Mouse (Mus musculus) liver, embryonic 15.5 days (tissue): Measurements from ENCODE around the gene Cd180. TPM values are rescaled to one million over a fixed set of nuclear protein-coding genes. Genes with fewer than 3 reads are reported as not detected.

Experiments used
- ATAC-seq: fragments of 200-750 bp; cut with Nextera tagmentation; 2 replicates; pipeline ENCODE4 v1.8.0; 2017; ENCODE audit warnings: moderate number of reproducible peaks, mild to moderate bottlenecking, moderate library complexity; ENCODE audit not compliant: insufficient read depth
- H3K27ac ChIP-seq: fragments of 300-500 bp; sonication (generic); replicated peaks from 2 replicates; pipeline ENCODE4 v1.5.1; 2015; ENCODE audit warnings: mild to moderate bottlenecking, inconsistent platforms
- H3K27me3 ChIP-seq: fragments of 300-500 bp; sonication (generic); 2 replicates; pipeline ENCODE4 v1.6.1; 2015; ENCODE audit warnings: mild to moderate bottlenecking, inconsistent platforms
- H3K36me3 ChIP-seq: fragments of 300-500 bp; sonication (generic); replicated peaks from 2 replicates; pipeline ENCODE4 v1.6.1; 2015; ENCODE audit warnings: moderate library complexity, mild to moderate bottlenecking, inconsistent platforms
- H3K4me1 ChIP-seq: fragments of 300-500 bp; sonication (generic); replicated peaks from 2 replicates; pipeline ENCODE4 v1.6.1; 2015; ENCODE audit warnings: inconsistent platforms
- H3K4me2 ChIP-seq: fragments of 300-500 bp; sonication (generic); 2 replicates; pipeline ENCODE4 v1.6.1; 2015; ENCODE audit warnings: moderate library complexity, mild to moderate bottlenecking, inconsistent platforms
- H3K4me3 ChIP-seq: fragments of 300-500 bp; sonication (generic); replicated peaks from 2 replicates; pipeline ENCODE4 v1.5.1; 2015; ENCODE audit warnings: mild to moderate bottlenecking, inconsistent platforms
- H3K9ac ChIP-seq: fragments of 300-500 bp; sonication (generic); 2 replicates; pipeline ENCODE4 v1.6.1; 2015; ENCODE audit warnings: moderate library complexity, mild to moderate bottlenecking, inconsistent platforms
- H3K9me3 ChIP-seq: fragments of 300-500 bp; sonication (generic); replicated peaks from 2 replicates; pipeline ENCODE4 v1.6.1; 2016; ENCODE audit warnings: inconsistent platforms
- WGBS: fragments of 180-500 bp; shearing (Covaris S2); methylation state at CpG from one replicate; pipeline ENCODE4 v1.1.7; 2015; ENCODE audit warnings: mixed read lengths; ENCODE audit not compliant: insufficient replicate concordance; 5-methylcytosine and 5-hydroxymethylcytosine counted together
- polyA plus RNA-seq: library from polyadenylated mRNA; unstranded; fragments of >200 nt; fragmentation: Nextera tagmentation; extraction: Ambion mirVana; gene quantifications from 2 replicates; pipeline ENCODE4 v1.2.1, GENCODE M21; 2015

Cd180 gene
- polyA plus RNA-seq, 1 experiment from 2014 or later = 0.78 TPM

DNA sequence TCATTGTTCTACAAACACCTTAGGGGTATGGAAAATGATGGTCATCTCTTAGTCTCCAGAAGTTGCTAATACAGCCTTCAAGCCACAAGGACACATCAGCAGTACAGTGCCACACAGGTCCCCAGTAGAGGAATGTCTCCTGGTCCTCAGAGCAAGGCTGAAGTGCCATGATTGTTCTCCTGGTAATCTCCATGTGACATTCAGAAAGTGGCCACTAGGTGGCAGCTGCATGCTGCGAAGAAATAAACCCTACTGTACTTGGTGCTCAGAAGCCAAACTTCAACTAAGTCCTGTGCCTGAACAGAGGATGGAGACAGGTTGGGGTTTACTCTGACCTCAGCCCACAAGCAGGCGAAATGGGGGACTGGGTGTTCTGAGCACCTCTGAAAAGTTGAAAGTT is 14.9 kb upstream of the Cd180 start:
- ATAC-seq = no peak; the same call in 1 of the 2 replicates
- no peaks in the 10 kb centered on the region for H3K36me3 ChIP-seq
- 3% methylated on average over 2 of the region's 2 CpGs for WGBS
- H3K27ac ChIP-seq = no peak overlapping the region
- H3K9ac ChIP-seq = no peak overlapping the region
- no peak overlapping the region for H3K4me2 ChIP-seq
- no peaks in the 10 kb centered on the region for H3K9me3 ChIP-seq
- no peaks in the 10 kb centered on the region for H3K27me3 ChIP-seq
- H3K4me1 ChIP-seq = no peaks in the 10 kb centered on the region
- no peak overlapping the region for H3K4me3 ChIP-seq

DNA sequence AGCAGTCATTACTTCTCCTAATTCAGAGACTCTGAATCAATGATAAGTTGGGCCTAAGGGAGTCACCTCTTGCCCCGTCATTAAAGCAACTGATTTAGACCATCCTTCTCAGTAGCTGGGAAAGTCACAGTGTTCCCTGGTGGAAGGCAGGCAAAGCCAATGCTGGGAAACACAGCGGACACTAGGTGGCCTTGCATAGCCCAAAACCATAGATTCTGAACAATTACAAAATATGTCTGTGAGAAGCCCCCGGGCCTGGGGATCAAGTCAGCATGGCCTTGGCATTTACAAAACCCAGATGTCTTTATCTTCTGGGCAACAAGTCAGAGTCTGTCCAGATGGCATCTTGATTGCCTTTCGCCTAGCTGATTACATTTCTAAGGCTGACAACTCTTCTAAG is 8.5 kb upstream of the Cd180 start:
- Histone ChIP-seq H3K27me3 (no peaks in the 10 kb centered on the region), H3K4me3 (no peak overlapping the region), H3K27ac (no peak overlapping the region), H3K4me2 (no peak overlapping the region), H3K36me3 (no peaks in the 10 kb centered on the region), H3K4me1 (no peaks in the 10 kb centered on the region), H3K9ac (no peak overlapping the region), H3K9me3 (no peaks in the 10 kb centered on the region)
- 58% methylated on average over 4 of the region's 4 CpGs for WGBS
- no peak for ATAC-seq

DNA sequence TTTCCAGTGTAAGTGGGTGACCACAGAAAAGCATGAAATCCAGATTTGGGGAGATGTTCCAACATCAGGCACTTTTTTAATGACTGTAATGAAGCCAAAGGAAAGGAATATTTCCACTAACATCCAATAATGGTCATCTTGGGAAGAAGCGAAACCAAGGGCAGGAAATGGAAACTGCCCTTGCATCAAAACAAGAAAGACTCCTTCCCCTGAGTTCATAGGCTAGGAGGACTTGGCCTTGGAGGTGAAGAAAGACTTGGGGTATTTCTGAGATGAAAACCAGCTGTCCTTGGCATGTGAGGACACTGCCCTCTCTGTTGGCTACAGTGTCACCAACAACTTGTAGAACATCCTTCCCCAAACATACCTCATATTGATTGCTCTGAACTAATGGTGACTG is 5.2 kb upstream of the Cd180 start:
- H3K4me3 ChIP-seq = no peak overlapping the region
- no peaks in the 10 kb centered on the region for H3K27me3 ChIP-seq
- H3K9me3 ChIP-seq = no peaks in the 10 kb centered on the region
- 77% methylated on average over 1 of the region's 1 CpGs for WGBS
- no peaks in the 10 kb centered on the region for H3K36me3 ChIP-seq
- H3K9ac ChIP-seq = no peak overlapping the region
- peaks cover 4% of the 10 kb centered on the region; the same call in 1 of the 2 replicates for H3K4me1 ChIP-seq
- no peak overlapping the region for H3K27ac ChIP-seq
- ATAC-seq = no peak
- no peak overlapping the region for H3K4me2 ChIP-seq

DNA sequence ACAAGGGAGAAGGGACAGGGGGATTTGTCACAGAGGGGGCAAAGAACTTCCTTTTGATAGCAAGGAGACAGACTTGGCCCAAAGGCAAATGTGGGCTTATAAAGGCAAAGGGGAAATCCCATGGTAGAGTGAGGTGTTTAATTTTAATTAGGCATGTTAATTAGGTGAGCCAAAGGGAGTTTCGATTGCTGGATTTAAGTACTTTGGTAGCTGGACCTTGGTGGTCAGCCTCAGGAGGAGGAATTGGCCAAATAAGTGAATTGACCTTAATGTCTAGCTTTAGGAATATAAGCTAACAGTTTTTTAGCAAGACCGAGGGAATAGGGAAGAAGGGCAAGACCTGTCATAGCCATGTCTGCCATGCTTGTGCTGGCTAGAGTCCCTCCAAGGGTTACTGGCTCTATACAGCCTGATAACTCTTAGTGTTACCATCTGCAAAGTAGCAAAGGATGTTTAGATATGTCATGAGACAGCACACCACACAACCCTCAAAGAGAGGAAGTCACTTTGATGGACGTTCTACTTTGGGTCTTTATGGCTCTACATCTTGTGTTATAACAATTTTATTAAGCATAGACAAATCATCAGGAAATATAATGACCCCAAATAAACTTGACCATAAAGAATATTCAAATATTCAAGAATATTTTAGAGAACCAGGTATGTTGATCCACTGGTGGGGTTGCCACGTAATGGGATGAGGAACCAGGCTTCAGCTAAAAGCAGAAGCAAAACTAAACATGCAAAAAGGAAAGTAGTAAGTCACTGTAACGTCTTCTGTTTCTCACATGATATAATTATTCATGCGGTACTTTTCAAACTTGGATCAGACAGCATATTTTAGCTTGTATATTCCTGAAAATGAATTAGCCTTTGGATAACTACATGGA is 3.9 kb upstream of the Cd180 start:
- no peak overlapping the region for H3K4me3 ChIP-seq
- WGBS = 38% methylated on average over 6 of the region's 6 CpGs
- H3K36me3 ChIP-seq = no peaks in the 10 kb centered on the region
- peaks cover 4% of the 10 kb centered on the region; the same call in 1 of the 2 replicates for H3K4me1 ChIP-seq
- no peak overlapping the region for H3K4me2 ChIP-seq
- H3K9me3 ChIP-seq = no peaks in the 10 kb centered on the region
- ATAC-seq = no peak
- H3K9ac ChIP-seq = no peak overlapping the region
- H3K27ac ChIP-seq = no peak overlapping the region
- no peaks in the 10 kb centered on the region for H3K27me3 ChIP-seq

DNA sequence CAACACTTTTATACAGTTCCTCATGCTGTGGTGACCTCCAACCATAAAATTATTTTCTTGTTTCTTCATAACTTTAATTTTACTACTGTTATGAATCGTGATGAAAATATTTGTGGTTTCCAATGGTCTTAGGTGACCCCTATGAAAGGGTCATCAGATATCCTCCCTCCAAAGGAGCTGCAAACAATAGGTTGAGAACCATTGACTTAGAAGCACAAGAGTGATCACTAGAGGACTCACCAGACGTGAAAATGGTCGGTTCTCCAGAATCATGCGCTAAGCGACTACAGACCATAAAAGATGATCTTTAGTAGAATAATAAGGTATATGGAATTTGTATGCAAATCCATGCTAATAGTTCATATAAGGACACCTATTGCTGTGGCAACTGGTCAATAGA is 3.2 kb upstream of the Cd180 start:
- WGBS = 60% methylated on average over 5 of the region's 5 CpGs

DNA sequence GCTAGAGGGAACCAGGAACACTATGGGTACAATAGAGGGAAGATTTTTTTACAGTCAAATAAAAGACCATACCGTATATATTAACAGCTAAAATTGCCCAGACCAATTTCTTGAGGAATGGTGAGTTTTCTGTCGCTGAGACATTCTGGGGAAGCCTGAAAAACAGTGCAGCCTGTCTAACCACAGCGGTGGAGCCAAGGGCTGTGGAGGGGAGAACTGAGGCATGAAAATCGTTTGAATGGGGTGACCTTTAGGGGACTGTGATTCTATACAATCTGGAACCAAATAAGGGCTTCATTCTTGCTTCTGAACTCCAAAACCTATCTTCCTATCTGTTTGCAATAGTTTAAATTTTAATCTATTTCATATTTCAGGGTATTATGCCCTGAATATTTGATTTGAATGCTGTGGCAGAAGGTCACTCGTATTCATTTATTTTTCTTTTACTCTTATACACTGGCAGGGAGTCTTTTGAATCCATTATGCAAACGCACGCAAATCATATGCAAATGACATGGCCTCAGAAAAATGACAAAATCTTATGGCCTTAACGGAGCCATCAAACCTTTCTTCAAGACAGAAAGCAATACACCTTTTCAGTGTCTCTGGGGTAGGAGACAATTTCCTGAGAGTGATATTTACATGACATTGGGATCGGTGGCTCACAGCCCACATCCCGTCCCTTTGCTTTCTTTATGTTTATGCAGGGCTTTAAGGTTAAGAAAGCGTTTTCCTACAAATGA is 1.8 kb upstream of the Cd180 start:
- ATAC-seq = no peak
- Histone ChIP-seq H3K36me3 (no peaks in the 10 kb centered on the region), H3K27ac (no peak overlapping the region), H3K9me3 (no peaks in the 10 kb centered on the region), H3K4me1 (peaks cover 4% of the 10 kb centered on the region), H3K4me3 (no peak overlapping the region), H3K4me2 (no peak overlapping the region), H3K27me3 (no peaks in the 10 kb centered on the region), H3K9ac (no peak overlapping the region)
- 69% methylated on average over 11 of the region's 11 CpGs for WGBS

More for the DNA sequence above, 3.2 kb upstream of the Cd180 start:
- ATAC-seq = no peak
- Histone ChIP-seq H3K9me3 (no peaks in the 10 kb centered on the region), H3K4me3 (no peak overlapping the region), H3K27ac (no peak overlapping the region), H3K9ac (no peak overlapping the region), H3K36me3 (no peaks in the 10 kb centered on the region), H3K27me3 (no peaks in the 10 kb centered on the region), H3K4me1 (peaks cover 4% of the 10 kb centered on the region), H3K4me2 (no peak overlapping the region)

DNA sequence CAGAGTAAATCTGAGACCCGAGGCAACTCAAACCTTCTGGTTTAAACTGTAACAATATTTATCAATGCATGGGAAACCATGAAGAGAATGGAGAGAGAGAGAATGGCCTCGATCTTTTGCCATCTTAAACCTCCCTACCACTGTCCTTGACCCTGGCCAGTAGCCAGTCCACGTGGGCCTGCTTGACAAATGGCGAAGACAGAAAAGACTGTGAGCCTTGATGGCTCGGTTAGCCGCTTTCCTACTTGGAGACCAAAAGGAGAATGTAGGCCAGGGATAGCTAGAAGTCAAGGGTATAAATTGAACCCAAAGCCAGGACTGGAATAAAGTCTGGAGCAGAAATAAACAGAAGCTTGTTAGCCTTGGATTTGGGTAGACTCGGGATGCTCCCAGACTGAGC is 796 bp downstream of the Cd180 start:
- Histone ChIP-seq H3K27me3 (no peaks in the 10 kb centered on the region), H3K4me1 (peaks cover 4% of the 10 kb centered on the region), H3K9ac (no peak overlapping the region), H3K27ac (no peak overlapping the region), H3K4me3 (no peak overlapping the region), H3K4me2 (peak overlapping the region; percentile 1), H3K36me3 (no peaks in the 10 kb centered on the region), H3K9me3 (no peaks in the 10 kb centered on the region)
- 63% methylated on average over 7 of the region's 7 CpGs for WGBS
- no peak for ATAC-seq

DNA sequence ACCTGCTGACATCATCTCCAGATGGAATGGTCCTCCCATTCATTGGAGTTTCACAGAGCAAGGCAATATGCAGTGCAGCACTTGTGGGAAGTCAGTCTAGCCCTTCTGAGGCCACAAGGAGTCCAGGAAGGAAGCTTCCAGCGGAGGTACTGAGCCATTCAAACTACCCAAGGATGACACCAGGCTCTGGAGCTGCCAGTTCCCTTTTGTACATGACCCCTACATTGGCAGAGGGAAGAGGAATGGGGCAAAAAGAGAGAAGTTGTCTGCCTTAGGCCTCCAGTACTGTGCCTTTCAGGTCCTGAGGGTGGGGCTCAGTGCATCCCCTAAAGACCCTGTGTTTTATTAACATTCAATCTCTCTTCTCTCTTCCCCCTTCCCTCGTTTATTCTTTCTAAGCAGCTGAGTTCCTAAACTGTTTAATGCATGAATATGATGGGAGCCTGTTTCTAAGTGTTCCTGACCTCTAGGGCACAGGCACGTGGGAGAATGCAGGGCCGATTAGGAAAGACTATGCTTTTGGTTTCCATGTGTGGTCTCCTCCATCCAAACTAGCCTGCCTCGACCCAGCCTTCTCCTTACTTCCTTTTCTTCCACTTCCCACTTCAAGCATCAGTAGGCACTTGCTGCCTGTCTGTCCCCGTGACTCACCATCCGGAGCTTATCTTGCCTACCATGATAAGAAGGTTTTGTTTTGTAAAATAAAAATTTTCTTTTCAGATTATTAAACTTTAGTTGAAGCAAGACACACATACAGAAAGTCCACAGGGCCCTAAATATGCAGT is 2.0 kb downstream of the Cd180 start:
- Histone ChIP-seq H3K9me3 (no peaks in the 10 kb centered on the region), H3K4me1 (peaks cover 4% of the 10 kb centered on the region), H3K4me2 (peak overlapping the region; percentile 29; the same call in 1 of the 2 replicates), H3K4me3 (no peak overlapping the region), H3K9ac (no peak overlapping the region), H3K27ac (no peak overlapping the region), H3K36me3 (no peaks in the 10 kb centered on the region), H3K27me3 (no peaks in the 10 kb centered on the region)
- 14% methylated on average over 7 of the region's 7 CpGs for WGBS
- ATAC-seq = 0 out of 2 replicates have a peak, but pooled peaks have one; percentile 18

DNA sequence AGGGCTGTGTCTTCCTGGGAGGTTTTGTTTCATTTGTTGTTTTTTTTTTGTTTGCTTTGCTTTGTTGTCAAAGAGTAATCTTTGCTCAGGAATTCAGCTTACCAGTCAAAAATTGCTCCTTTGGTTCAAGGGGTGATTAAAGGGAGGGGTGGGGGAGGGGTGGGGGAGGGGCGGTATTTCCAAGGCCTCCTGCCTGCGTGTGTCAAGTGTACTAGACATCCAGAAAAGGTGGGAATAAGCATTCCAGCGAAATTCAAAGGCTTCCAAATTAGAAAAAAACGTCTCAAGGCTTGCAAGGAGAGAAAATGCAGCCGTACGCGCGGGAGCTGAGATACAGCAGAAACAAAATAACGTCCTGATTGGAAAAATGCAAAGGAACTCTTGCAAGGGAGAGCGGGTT is 5.0 kb downstream of the Cd180 start:
- Histone ChIP-seq H3K9me3 (no peaks in the 10 kb centered on the region), H3K9ac (no peak overlapping the region), H3K36me3 (no peaks in the 10 kb centered on the region), H3K4me2 (peak overlapping the region; percentile 20; the same call in 1 of the 2 replicates), H3K4me3 (no peak overlapping the region), H3K4me1 (no peaks in the 10 kb centered on the region; the same call in 1 of the 2 replicates), H3K27me3 (no peaks in the 10 kb centered on the region), H3K27ac (no peak overlapping the region)
- ATAC-seq = no peak
- WGBS = 61% methylated on average over 10 of the region's 10 CpGs

DNA sequence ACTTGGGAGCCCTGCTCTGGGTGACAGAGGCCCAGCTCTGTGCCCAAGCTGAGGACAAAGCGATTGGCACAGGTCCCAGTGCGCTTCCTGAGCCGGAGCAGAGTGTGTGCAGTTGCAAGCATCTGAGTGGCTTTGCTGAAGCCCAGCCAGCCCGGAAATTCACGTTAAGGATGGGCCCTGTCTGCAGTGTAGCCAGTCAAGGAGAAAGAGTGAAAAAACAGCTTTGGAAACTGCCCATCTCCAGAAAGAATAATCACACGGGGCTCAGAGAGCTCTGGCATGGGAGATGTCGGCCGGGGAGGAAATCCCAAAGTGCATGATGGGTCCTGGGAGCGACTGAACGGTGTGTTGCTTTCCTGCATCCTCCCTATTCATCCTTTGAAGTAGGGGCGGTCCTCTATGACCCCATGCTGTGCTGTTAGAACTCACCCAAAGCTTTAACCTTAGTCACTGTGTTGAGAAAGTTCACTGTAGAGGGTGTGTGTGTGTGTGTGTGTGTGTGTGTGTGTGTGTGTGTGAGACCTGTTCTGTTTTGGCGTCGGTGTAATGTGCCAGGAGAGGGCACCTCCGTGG is 5.5 kb downstream of the Cd180 start:
- H3K27me3 ChIP-seq = no peaks in the 10 kb centered on the region
- no peaks in the 10 kb centered on the region for H3K36me3 ChIP-seq
- H3K9me3 ChIP-seq = no peaks in the 10 kb centered on the region
- 51% methylated on average over 14 of the region's 14 CpGs for WGBS
- H3K27ac ChIP-seq = no peak overlapping the region
- H3K4me3 ChIP-seq = no peak overlapping the region
- H3K9ac ChIP-seq = no peak overlapping the region
- ATAC-seq = 0 out of 2 replicates have a peak, but pooled peaks have one; percentile 44
- H3K4me1 ChIP-seq = no peaks in the 10 kb centered on the region; the same call in 1 of the 2 replicates
- H3K4me2 ChIP-seq = peak overlapping the region; percentile 20; the same call in 1 of the 2 replicates
